Mouse (Mus musculus): Measurements from ENCODE around the gene Spin2d. TPM values are rescaled to one million over a fixed set of nuclear protein-coding genes. Genes with fewer than 3 reads are reported as not detected.
"Not testable (repeated sequence)": the region's sequence is repeated elsewhere in the genome, so short reads cannot be mapped to it uniquely, and the experiment has no call there.

Spin2d gene
- polyA plus RNA-seq (2015; fragmentation: Nextera tagmentation; extraction: Ambion mirVana): not detected in 2 replicates

DNA sequence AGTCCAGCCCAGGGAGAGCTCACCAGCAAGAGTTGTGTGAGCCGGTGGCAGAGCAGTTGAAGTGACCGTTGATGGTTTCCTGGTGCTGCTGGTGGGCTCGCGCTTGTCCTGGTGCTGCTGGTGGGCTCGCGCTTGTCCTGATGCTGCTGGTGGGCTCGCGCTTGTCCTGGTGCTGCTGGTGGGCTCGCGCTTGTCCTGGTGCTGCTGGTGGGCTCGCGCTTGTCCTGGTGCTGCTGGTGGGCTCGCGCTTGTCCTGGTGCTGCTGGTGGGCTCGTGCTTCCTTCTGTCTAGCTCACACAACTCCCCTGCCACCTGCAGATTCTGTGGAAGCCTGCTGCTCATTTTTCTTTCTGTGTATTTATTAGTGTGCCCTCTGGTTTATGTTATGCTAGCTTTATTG is at the start of gene Spin2d:
TSS of gene Spin2d (minus strand) at position 101 of the 400 bp plus-strand sequence.
- H3K36me3 ChIP-seq; H3K27ac ChIP-seq; H3K4me2 ChIP-seq; H3K27me3 ChIP-seq; H3K9me3 ChIP-seq (replicated peaks); H3K4me1 ChIP-seq (replicated peaks); H3K9ac ChIP-seq; H3K4me3 ChIP-seq; ATAC-seq (replicated peaks; ENCODE audit: insufficient number of reproducible peaks, insufficient read depth, low FRiP score, low read depth): not testable (repeated sequence)
- 56% methylated on average over 5 of the region's 15 CpGs for WGBS

- no peak overlapping the region for H3K9ac ChIP-seq
- no peak overlapping the region for H3K4me3 ChIP-seq
- H3K27me3 ChIP-seq: no peaks in the 10 kb centered on the region
- ATAC-seq (replicated peaks; ENCODE audit: insufficient number of reproducible peaks, insufficient read depth, low FRiP score, low read depth): no peak
- 49% methylated on average over 1 of the region's 1 CpGs for WGBS
- H3K9me3 ChIP-seq (replicated peaks): no peaks in the 10 kb centered on the region
- no peaks in the 10 kb centered on the region for H3K4me1 ChIP-seq (replicated peaks)
- no peaks in the 10 kb centered on the region for H3K36me3 ChIP-seq
- H3K27ac ChIP-seq: no peak overlapping the region
- H3K4me2 ChIP-seq: no peak overlapping the region
Observed at GRCm38 (mm10) chrX:73225365-73225764, 48.6 kb upstream of the Spin2d start.

- H3K9me3 ChIP-seq (replicated peaks); H3K4me3 ChIP-seq; H3K4me1 ChIP-seq (replicated peaks); H3K36me3 ChIP-seq; H3K4me2 ChIP-seq; H3K27me3 ChIP-seq; ATAC-seq (replicated peaks; ENCODE audit: insufficient number of reproducible peaks, insufficient read depth, low FRiP score, low read depth); H3K27ac ChIP-seq; H3K9ac ChIP-seq: not testable (repeated sequence)
- 73% methylated on average over 19 of the region's 19 CpGs for WGBS
Observed at GRCm38 (mm10) chrX:73213819-73214564, 37.2 kb upstream of the Spin2d start, which contains the start of gene Xlr4b. Gene Xlr4b, plus strand, starts transcription at chrX:73214333.

- not testable (repeated sequence) for H3K4me2 ChIP-seq; H3K27ac ChIP-seq; H3K9me3 ChIP-seq (replicated peaks); H3K36me3 ChIP-seq; H3K27me3 ChIP-seq; H3K4me3 ChIP-seq; ATAC-seq (replicated peaks; ENCODE audit: insufficient number of reproducible peaks, insufficient read depth, low FRiP score, low read depth); H3K4me1 ChIP-seq (replicated peaks); H3K9ac ChIP-seq
- WGBS: 69% methylated on average over 11 of the region's 12 CpGs
Observed at GRCm38 (mm10) chrX:73191934-73192333, 15.1 kb upstream of the Spin2d start, which contains the start of gene Xlr3b. Gene Xlr3b, plus strand, starts transcription at chrX:73192207.

- not testable (repeated sequence) for H3K36me3 ChIP-seq
- WGBS: no CpG with 5 or more reads among the region's 7 CpGs
Observed at GRCm38 (mm10) chrX:73149350-73149749, 27.4 kb downstream of the Spin2d start, which contains the start of gene DXBay18. Gene DXBay18, minus strand, starts transcription at chrX:73149450.

DNA sequence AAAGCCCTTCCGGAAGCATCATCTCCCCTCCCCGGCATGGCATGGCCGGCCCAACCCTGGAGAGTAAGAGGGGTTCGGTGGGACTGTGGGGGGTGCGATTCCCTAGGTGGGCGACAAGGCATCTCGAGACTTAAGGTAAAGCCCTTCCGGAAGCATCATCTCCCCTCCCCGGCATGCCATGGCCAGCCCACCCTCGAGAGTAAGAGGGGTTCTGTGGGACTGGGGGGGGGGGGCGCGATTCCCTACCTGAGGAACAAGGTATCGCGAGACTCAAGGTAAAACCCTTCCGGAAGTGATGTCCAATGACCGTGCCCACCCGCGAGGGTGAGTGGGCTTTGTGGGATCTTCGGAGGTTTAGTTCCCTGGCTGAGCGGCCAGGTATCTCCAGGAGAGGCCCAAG is 28.3 kb downstream of the Spin2d start, which contains the start of gene Xlr5b:
TSS of gene Xlr5b (plus strand) at position 301 of the 400 bp plus-strand sequence.
- not testable (repeated sequence) for H3K9ac ChIP-seq; ATAC-seq (replicated peaks; ENCODE audit: insufficient number of reproducible peaks, insufficient read depth, low FRiP score, low read depth); H3K27ac ChIP-seq; H3K4me2 ChIP-seq; H3K36me3 ChIP-seq; H3K4me1 ChIP-seq (replicated peaks); H3K9me3 ChIP-seq (replicated peaks); H3K27me3 ChIP-seq; H3K4me3 ChIP-seq
- WGBS: no CpG with 5 or more reads among the region's 20 CpGs

More at GRCm38 (mm10) chrX:73149350-73149749, 27.4 kb downstream of the Spin2d start, which contains the start of gene DXBay18:
- not testable (repeated sequence) for H3K9ac ChIP-seq; H3K27ac ChIP-seq; H3K4me2 ChIP-seq; H3K9me3 ChIP-seq (replicated peaks); H3K4me1 ChIP-seq (replicated peaks); H3K27me3 ChIP-seq; H3K4me3 ChIP-seq; ATAC-seq (replicated peaks; ENCODE audit: insufficient number of reproducible peaks, insufficient read depth, low FRiP score, low read depth)

DNA sequence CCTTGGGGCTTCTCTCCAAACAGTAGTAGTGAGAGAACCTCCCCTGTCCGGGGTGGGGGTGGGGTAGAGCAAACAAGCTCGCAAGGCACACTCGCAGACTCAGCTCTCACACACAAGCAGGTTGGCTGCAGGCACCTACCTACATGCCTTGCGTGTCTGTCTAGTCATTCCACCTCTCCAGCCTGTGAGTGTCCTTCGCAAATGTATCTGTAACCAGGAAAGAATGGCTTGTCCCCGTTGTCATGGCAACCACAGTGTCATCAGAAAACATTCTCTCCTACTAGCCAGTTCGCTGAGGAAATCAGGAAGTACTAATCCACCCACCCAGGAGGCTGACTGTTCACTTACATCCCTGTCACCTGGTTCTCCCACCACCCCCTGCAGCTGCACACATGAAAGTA is 33.6 kb downstream of the Spin2d start:
- not testable (repeated sequence) for H3K9ac ChIP-seq; H3K27me3 ChIP-seq; H3K36me3 ChIP-seq; H3K27ac ChIP-seq; H3K9me3 ChIP-seq (replicated peaks); H3K4me2 ChIP-seq; H3K4me3 ChIP-seq; ATAC-seq (replicated peaks; ENCODE audit: insufficient number of reproducible peaks, insufficient read depth, low FRiP score, low read depth); H3K4me1 ChIP-seq (replicated peaks)
- no CpG with 5 or more reads among the region's 7 CpGs for WGBS

Other genes with a start within 250 kb of the Spin2d start
- gene Zfp185, start 189.7 kb downstream of the Spin2d start, polyA plus RNA-seq (2015; fragmentation: Nextera tagmentation; extraction: Ambion mirVana): 3.5 and 4.5 TPM in 2 replicates
- gene Pnma5, start 139.9 kb downstream of the Spin2d start, polyA plus RNA-seq (2015; fragmentation: Nextera tagmentation; extraction: Ambion mirVana): 0.10 TPM in 1 of 2 replicates, not detected in the other
- gene Pnma3, start 112.2 kb downstream of the Spin2d start, polyA plus RNA-seq (2015; fragmentation: Nextera tagmentation; extraction: Ambion mirVana): 0.06 TPM in 1 of 2 replicates, not detected in the other
- gene Xlr4a, start 94.5 kb downstream of the Spin2d start, polyA plus RNA-seq (2015; fragmentation: Nextera tagmentation; extraction: Ambion mirVana): 0.79 and 2.0 TPM in 2 replicates
- gene Xlr3a, start 79.9 kb downstream of the Spin2d start, polyA plus RNA-seq (2015; fragmentation: Nextera tagmentation; extraction: Ambion mirVana): 1.8 and 1.9 TPM in 2 replicates
- gene Gm14685, start 59.9 kb downstream of the Spin2d start, polyA plus RNA-seq (2015; fragmentation: Nextera tagmentation; extraction: Ambion mirVana): not detected in 2 replicates
- not detected in 2 replicates for gene Xlr5b, start 28.2 kb downstream of the Spin2d start, polyA plus RNA-seq (2015; fragmentation: Nextera tagmentation; extraction: Ambion mirVana)
- gene DXBay18, start 27.5 kb downstream of the Spin2d start, polyA plus RNA-seq (2015; fragmentation: Nextera tagmentation; extraction: Ambion mirVana): 0.08 TPM in 1 of 2 replicates, not detected in the other
- gene Xlr3b, start 15.2 kb upstream of the Spin2d start, polyA plus RNA-seq (2015; fragmentation: Nextera tagmentation; extraction: Ambion mirVana): 6.0 and 6.8 TPM in 2 replicates
- gene Xlr4b, start 37.3 kb upstream of the Spin2d start, polyA plus RNA-seq (2015; fragmentation: Nextera tagmentation; extraction: Ambion mirVana): 0.96 and 2.8 TPM in 2 replicates
- gene F8a, start 51.3 kb upstream of the Spin2d start, polyA plus RNA-seq (2015; fragmentation: Nextera tagmentation; extraction: Ambion mirVana): 9.2 and 11.6 TPM in 2 replicates
- 0.14 and 0.79 TPM in 2 replicates for gene Xlr4c, start 66.1 kb upstream of the Spin2d start, polyA plus RNA-seq (2015; fragmentation: Nextera tagmentation; extraction: Ambion mirVana)
- gene Xlr3c, start 88.4 kb upstream of the Spin2d start, polyA plus RNA-seq (2015; fragmentation: Nextera tagmentation; extraction: Ambion mirVana): not detected in 2 replicates
- gene Xlr5a, start 116.0 kb upstream of the Spin2d start, polyA plus RNA-seq (2015; fragmentation: Nextera tagmentation; extraction: Ambion mirVana): not detected in 2 replicates
- gene Xlr5c, start 116.0 kb upstream of the Spin2d start, polyA plus RNA-seq (2015; fragmentation: Nextera tagmentation; extraction: Ambion mirVana): not detected in 2 replicates
- not detected in 2 replicates for gene Gm45015, start 159.9 kb upstream of the Spin2d start, polyA plus RNA-seq (2015; fragmentation: Nextera tagmentation; extraction: Ambion mirVana)
- 8.3 and 11.4 TPM in 2 replicates for gene Zfp275, start 165.6 kb upstream of the Spin2d start, polyA plus RNA-seq (2015; fragmentation: Nextera tagmentation; extraction: Ambion mirVana)
- not detected in 2 replicates for gene Gm18336, start 221.7 kb upstream of the Spin2d start, polyA plus RNA-seq (2015; fragmentation: Nextera tagmentation; extraction: Ambion mirVana)
- not detected in 2 replicates for gene Zfp92, start 234.1 kb upstream of the Spin2d start, polyA plus RNA-seq (2015; fragmentation: Nextera tagmentation; extraction: Ambion mirVana)

All from heart, embryonic 15.5 days (tissue).